Mouse (Mus musculus) midbrain, embryonic 10.5 days (tissue): ENCODE measurements around the gene Eef2. TPM values are rescaled to one million over a fixed set of nuclear protein-coding genes. Genes with fewer than 3 reads are reported as not detected.

Experiments used
- DNase-seq: peaks from one replicate; pipeline ENCODE4 v3.0.0-alpha.2; 2017; ENCODE audit warnings: low spot score
- H3K27ac ChIP-seq: fragments of 300-500 bp; sonication (generic); replicated peaks from 2 replicates; pipeline ENCODE4 v1.5.1; 2016; ENCODE audit warnings: mild to moderate bottlenecking
- H3K27me3 ChIP-seq: fragments of 300-500 bp; sonication (generic); 2 replicates; pipeline ENCODE4 v1.6.1; 2016; ENCODE audit warnings: low read depth, mild to moderate bottlenecking; ENCODE audit not compliant: poor library complexity, severe bottlenecking
- H3K36me3 ChIP-seq: fragments of 300-500 bp; sonication (generic); 2 replicates; pipeline ENCODE4 v1.6.1; 2016; ENCODE audit warnings: mild to moderate bottlenecking, moderate library complexity
- H3K4me1 ChIP-seq: fragments of 300-500 bp; sonication (generic); 2 replicates; pipeline ENCODE4 v1.6.1; 2016
- H3K4me3 ChIP-seq: fragments of 300-500 bp; sonication (generic); 2 replicates; pipeline ENCODE4 v1.5.1; 2016; ENCODE audit warnings: mild to moderate bottlenecking, moderate library complexity
- H3K9me3 ChIP-seq: fragments of 300-500 bp; sonication (generic); replicated peaks from 2 replicates; pipeline ENCODE4 v1.6.1; 2016; ENCODE audit warnings: mild to moderate bottlenecking
- WGBS: fragments of 180-500 bp; shearing (Covaris S2); methylation state at CpG from one replicate; pipeline ENCODE4 v1.1.7; 2016; 5-methylcytosine and 5-hydroxymethylcytosine counted together
- polyA plus RNA-seq: library from polyadenylated mRNA; unstranded; fragments of >200 nt; fragmentation: Nextera tagmentation; extraction: Ambion mirVana; gene quantifications from 2 replicates; pipeline ENCODE4 v1.2.1, GENCODE M21; 2016

Eef2 gene
- polyA plus RNA-seq, 1 experiment from 2014 or later = 571 TPM

DNA sequence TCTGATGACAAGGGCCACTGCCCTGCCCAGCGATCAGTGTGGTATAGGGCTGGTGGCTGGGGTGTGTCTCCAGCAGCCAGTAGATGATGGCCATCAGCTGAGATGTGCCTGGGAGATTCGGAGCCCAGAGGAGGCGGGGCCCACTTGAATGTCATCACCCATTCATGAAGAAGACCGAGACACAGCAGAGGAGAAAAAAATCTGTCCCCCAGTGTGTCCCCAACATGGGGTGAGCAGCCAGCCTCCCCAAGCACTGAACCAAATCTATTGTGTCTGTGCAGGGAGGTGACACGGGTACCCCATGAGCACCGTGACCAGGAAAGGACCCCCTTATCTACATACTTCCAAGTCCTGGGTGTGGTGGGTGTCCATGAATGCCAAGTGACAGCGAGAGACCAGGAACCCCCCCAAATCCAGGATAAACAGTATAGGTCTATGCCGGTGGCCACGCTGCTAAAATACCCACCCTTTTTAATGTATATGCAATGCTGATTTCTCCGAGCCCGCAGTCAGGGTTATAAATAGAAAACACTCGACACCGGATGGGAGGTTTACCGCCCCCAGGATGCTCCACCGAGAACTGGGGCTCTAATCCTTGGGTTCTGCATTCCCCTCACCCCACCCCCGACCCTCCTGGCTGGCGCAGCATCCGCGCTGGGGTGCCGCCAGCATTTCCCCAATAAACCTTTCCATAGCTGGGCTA, 53.5 kb downstream of the Eef2 start:
- Histone ChIP-seq H3K27me3 (peaks cover 42% of the 10 kb centered on the region), H3K27ac (peak overlapping the region; percentile 86), H3K9me3 (no peaks in the 10 kb centered on the region), H3K4me1 (peaks cover 37% of the 10 kb centered on the region), H3K4me3 (peak overlapping the region; percentile 65), H3K36me3 (no peaks in the 10 kb centered on the region)
- DNase-seq = no peak
- 13% methylated on average over 20 of the region's 20 CpGs for WGBS

DNA sequence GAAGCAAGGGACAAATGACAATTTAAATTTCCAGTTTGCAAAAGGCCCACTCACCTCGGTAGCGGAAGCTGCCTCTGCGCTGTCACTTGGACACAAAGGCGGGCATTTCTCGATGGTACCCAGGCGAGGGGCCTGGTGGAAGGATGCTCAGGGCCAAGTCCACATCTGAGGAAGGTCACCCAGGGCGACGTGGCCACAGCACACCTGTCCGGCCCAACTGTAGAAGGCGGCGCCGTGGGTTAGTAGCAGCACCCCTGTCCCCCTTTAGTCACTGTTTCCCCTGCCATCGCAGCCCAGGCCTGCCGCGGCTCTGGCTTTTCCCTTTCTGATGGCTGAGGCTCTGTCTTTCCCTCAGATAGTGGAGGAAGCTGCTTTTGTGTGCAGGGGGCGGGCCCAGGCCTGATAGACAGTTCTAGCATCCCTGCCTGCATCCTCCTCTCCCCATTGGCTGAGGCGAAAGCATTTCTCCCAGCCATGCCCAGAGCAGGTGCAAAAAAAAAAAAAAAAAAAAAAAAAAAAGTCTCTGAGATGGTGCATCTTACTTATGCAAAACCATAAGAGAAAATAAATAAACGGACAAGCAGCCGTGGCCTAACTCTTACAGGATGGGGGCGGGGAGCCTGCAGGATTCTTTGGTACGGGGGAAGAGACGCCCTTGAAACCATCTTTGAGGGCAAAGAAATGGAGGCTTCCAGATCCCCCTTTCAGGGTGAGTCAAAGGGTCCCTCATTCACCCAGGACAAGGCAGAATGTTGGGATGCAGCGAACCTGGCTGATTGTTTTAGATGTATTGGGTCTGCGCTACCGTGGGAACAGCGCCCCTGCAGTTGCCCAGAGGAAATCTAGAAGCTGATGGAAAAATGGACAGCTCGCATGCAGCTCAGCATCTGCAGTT, 54.3 kb downstream of the Eef2 start, which contains the start of gene Atcay:
TSS of gene Atcay (minus strand) at position 396 of the 895 bp plus-strand sequence.
- WGBS = 7% methylated on average over 27 of the region's 27 CpGs
- Histone ChIP-seq H3K9me3 (no peaks in the 10 kb centered on the region), H3K27me3 (peaks cover 42% of the 10 kb centered on the region), H3K36me3 (no peaks in the 10 kb centered on the region), H3K4me3 (peak within 1 kb of the TSS; percentile 65), H3K4me1 (peaks cover 37% of the 10 kb centered on the region), H3K27ac (peak within 1 kb of the TSS; percentile 86)
- DNase-seq = peak; percentile 72

DNA sequence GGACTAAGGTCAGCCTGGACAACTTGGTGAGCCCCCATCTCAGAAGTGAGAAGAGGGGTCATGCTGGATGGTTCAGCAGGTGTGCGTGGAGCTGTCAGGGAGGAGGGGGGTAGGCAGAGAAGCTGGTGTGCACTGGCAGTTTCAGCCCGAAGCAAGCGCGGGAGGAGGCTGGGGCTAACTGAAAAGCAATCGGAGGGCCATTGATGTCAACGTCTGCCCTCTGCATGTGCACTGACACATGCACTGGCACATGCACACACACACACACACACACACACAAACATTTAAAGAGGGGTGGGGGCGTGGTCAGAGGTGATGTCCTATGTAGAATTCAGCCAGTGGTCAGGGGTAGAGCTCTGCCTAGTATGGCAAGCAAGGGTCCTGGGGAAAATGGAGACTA, 55.0 kb downstream of the Eef2 start:
- Histone ChIP-seq H3K4me3 (peak overlapping the region; percentile 65), H3K9me3 (no peaks in the 10 kb centered on the region), H3K4me1 (peaks cover 37% of the 10 kb centered on the region), H3K27ac (no peak overlapping the region), H3K27me3 (peaks cover 47% of the 10 kb centered on the region), H3K36me3 (no peaks in the 10 kb centered on the region)
- WGBS = 54% methylated on average over 7 of the region's 7 CpGs
- no peak for DNase-seq

Other genes with a start within 250 kb of the Eef2 start
- 6.1 and 9.2 TPM in 2 replicates for gene Gadd45b, start 246.6 kb upstream of the Eef2 start, polyA plus RNA-seq
- gene Gng7, start 161.7 kb upstream of the Eef2 start, polyA plus RNA-seq = 6.0 and 8.4 TPM in 2 replicates
- gene Diras1, start 151.0 kb upstream of the Eef2 start, polyA plus RNA-seq = 3.0 and 6.4 TPM in 2 replicates
- gene Slc39a3, start 139.2 kb upstream of the Eef2 start, polyA plus RNA-seq = 17.4 and 26.6 TPM in 2 replicates
- gene Sgta, start 116.5 kb upstream of the Eef2 start, polyA plus RNA-seq = 289 and 314 TPM in 2 replicates
- gene Thop1, start 106.6 kb upstream of the Eef2 start, polyA plus RNA-seq = 87.1 and 107 TPM in 2 replicates
- 0.35 and 0.60 TPM in 2 replicates for gene Creb3l3, start 77.8 kb upstream of the Eef2 start, polyA plus RNA-seq
- 215 TPM in 2 replicates for gene Map2k2, start 70.7 kb upstream of the Eef2 start, polyA plus RNA-seq
- gene Zbtb7a, start 41.4 kb upstream of the Eef2 start, polyA plus RNA-seq = 7.8 and 9.8 TPM in 2 replicates
- gene Pias4, start 8.7 kb upstream of the Eef2 start, polyA plus RNA-seq = 61.4 and 68.5 TPM in 2 replicates
- 52.7 and 53.3 TPM in 2 replicates for gene Dapk3, start 6.4 kb downstream of the Eef2 start, polyA plus RNA-seq
- gene 4930442H23Rik, start 7.2 kb downstream of the Eef2 start, polyA plus RNA-seq = 0.09 TPM in 1 of 2 replicates, not detected in the other
- gene Nmrk2, start 25.4 kb downstream of the Eef2 start, polyA plus RNA-seq = not detected in 2 replicates
- 8.7 and 17.1 TPM in 2 replicates for gene Atcay, start 54.2 kb downstream of the Eef2 start, polyA plus RNA-seq
- 3.5 and 6.3 TPM in 2 replicates for gene Zfr2, start 56.5 kb downstream of the Eef2 start, polyA plus RNA-seq
- 3.7 and 4.2 TPM in 2 replicates for gene Matk, start 76.3 kb downstream of the Eef2 start, polyA plus RNA-seq
- 229 and 258 TPM in 2 replicates for gene Mrpl54, start 90.3 kb downstream of the Eef2 start, polyA plus RNA-seq
- gene Apba3, start 90.3 kb downstream of the Eef2 start, polyA plus RNA-seq = 50.5 and 55.5 TPM in 2 replicates
- 6.5 and 6.9 TPM in 2 replicates for gene Tjp3, start 115.0 kb downstream of the Eef2 start, polyA plus RNA-seq
- gene Pip5k1c, start 116.3 kb downstream of the Eef2 start, polyA plus RNA-seq = 55.0 and 60.8 TPM in 2 replicates
- gene Cactin, start 144.5 kb downstream of the Eef2 start, polyA plus RNA-seq = 53.5 and 53.6 TPM in 2 replicates
- gene Tbxa2r, start 152.1 kb downstream of the Eef2 start, polyA plus RNA-seq = 2.9 and 3.3 TPM in 2 replicates
- not detected in 2 replicates for gene Gipc3, start 166.6 kb downstream of the Eef2 start, polyA plus RNA-seq
- gene Hmg20b, start 173.8 kb downstream of the Eef2 start, polyA plus RNA-seq = 102 and 115 TPM in 2 replicates
- gene Mfsd12, start 180.9 kb downstream of the Eef2 start, polyA plus RNA-seq = 9.3 and 10.6 TPM in 2 replicates
- 0.38 and 0.39 TPM in 2 replicates for gene 4930404N11Rik, start 189.2 kb downstream of the Eef2 start, polyA plus RNA-seq
- gene Fzr1, start 201.9 kb downstream of the Eef2 start, polyA plus RNA-seq = 138 and 146 TPM in 2 replicates
- 93.4 and 98.7 TPM in 2 replicates for gene Dohh, start 207.8 kb downstream of the Eef2 start, polyA plus RNA-seq
- gene Gm48551, start 207.8 kb downstream of the Eef2 start, polyA plus RNA-seq = 2.9 and 3.4 TPM in 2 replicates
- gene Gm48552, start 212.4 kb downstream of the Eef2 start, polyA plus RNA-seq = 1.7 and 2.9 TPM in 2 replicates
- gene Smim24, start 216.4 kb downstream of the Eef2 start, polyA plus RNA-seq = 1.7 and 2.3 TPM in 2 replicates